Mouse (Mus musculus): Measurements from ENCODE around the gene Hist1h2ae.

Gene Hist1h2ae

GRCm38 (mm10) chr13:23521703-23522102 is 49.3 kb downstream of the Hist1h2ae start:
- DNase-seq (ENCODE audit: low read depth, low spot score), result peak; percentile 86

Data from A20 (cell line).